Mouse (Mus musculus): Measurements from ENCODE around the gene Rbck1.
A peak's percentile ranks its signal among the peaks of the same experiment; 100 is the strongest.
"Not testable (repeated sequence)": the region's sequence is repeated elsewhere in the genome, so short reads cannot be mapped to it uniquely, and the experiment has no call there.

Rbck1 gene

GRCm38 (mm10) chr2:152294541-152294940, 37.9 kb downstream of the Rbck1 start:
- no peak for DNase-seq (ENCODE audit: low spot score)

DNA sequence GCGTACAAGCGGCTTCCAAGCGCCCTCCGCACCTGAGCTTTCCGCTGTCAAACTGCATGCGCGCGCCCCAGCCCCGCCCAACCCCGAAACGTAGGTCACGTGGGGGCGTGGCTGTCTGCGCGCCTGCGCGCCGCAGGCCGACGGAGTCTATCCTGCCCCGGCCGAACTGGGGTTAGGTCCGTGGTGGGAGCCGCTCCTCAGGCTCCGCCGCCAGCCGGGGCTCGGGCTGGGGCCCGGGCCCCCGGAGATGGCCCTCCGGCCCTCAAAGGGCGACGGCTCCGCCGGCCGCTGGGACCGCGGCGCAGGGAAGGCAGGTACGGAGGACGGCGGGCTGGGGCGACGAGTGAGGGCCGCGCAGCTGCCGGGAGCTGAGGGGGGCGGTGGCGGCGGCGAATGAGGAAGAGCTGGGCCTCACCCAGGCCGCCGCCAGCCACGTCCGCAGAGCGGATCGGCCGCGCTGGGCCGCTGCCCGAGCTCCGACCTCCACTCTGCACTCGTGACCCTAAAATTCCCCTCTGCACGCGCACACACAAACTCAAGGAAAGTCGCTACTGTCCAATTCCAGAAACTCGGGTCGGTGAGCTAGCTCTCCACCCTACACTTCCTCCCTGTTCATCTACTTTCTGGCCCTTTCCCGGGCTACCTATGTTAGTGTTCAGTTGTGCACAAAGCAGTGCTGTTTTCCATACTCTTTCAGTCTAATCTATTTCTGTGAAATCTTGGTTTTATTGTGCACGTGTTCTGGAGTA, 38.6 kb downstream of the Rbck1 start, which contains the start of gene Tbc1d20:
Gene Tbc1d20, plus strand, starts transcription at position 102 of the 749 bp plus-strand sequence.
- DNase-seq (ENCODE audit: low spot score), result peak; percentile 86

GRCm38 (mm10) chr2:152293179-152293726, 39.2 kb downstream of the Rbck1 start:
- DNase-seq (ENCODE audit: low spot score), result no peak

GRCm38 (mm10) chr2:152292475-152292874, 40.0 kb downstream of the Rbck1 start:
- DNase-seq (ENCODE audit: low spot score), result no peak

- not testable (repeated sequence) for DNase-seq (ENCODE audit: low spot score)
Measured at GRCm38 (mm10) chr2:152289623-152290022, 42.8 kb downstream of the Rbck1 start.

GRCm38 (mm10) chr2:152288046-152288445, 44.4 kb downstream of the Rbck1 start:
- DNase-seq (ENCODE audit: low spot score), result no peak

DNA sequence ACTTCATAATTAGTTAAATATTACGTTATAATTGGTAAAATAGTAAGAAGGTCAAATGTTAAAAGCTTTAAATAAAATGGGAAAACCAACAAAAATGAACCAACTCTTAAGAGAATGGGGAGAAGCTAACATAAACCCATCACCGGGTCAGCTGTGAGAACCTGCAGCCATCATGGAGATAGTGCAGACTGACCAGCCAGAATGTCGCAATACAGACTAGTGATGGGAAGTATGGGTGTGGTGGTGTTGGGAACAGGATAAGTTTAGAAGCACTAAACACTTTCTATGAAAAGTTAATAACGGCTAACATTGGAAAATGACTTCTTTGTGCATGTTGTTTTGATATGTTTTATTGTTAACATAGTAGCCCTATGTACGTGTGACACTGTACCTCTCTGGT, 44.9 kb downstream of the Rbck1 start:
- DNase-seq (ENCODE audit: low spot score), result no peak

DNA sequence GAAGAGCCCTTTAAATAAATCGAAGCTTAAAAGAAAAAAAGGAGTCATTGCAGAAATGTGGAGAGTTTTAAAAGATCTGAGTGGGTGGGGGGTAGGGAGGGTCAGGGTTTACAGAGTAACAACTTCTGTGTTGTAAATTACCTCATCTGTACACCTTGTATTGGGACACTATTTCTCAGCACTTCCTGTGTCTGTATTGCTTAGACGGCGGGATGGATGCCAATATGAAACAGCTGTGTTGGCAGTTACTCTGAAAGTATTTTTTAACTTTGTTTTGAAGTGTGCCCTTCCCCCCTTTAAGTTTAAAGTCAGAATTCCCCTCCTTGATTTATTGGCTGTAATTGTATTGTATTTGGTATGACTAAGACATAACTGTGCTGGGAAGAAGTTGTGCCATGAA, 51.0 kb downstream of the Rbck1 start:
- DNase-seq (ENCODE audit: low spot score), result no peak

GRCm38 (mm10) chr2:152273639-152274038, 58.8 kb downstream of the Rbck1 start:
- no peak for DNase-seq (ENCODE audit: low spot score)

Measured in ovary, postnatal 10 days (tissue).